Mouse (Mus musculus) kidney, postnatal 0 days (tissue): ENCODE results near the gene Snrpc. TPM values are rescaled to one million over a fixed set of nuclear protein-coding genes. Genes with fewer than 3 reads are reported as not detected.
A peak's percentile ranks its signal among the peaks of the same experiment; 100 is the strongest.

Experiments
- ATAC-seq: fragments of 200-750 bp; cut with Nextera tagmentation; replicated peaks from 2 replicates; pipeline ENCODE4 v1.8.0; 2017; ENCODE audit warnings: low read depth, moderate number of reproducible peaks, moderate TSS enrichment, moderate library complexity; ENCODE audit not compliant: low FRiP score
- DNase-seq: peaks from one replicate; pipeline ENCODE4 v3.0.0-alpha.2; 2016; ENCODE audit warnings: low spot score
- H3K27ac ChIP-seq: fragments of 300-500 bp; sonication (generic); 2 replicates; pipeline ENCODE4 v1.5.1; 2014; ENCODE audit warnings: mild to moderate bottlenecking
- H3K27me3 ChIP-seq: fragments of 300-500 bp; sonication (generic); 2 replicates; pipeline ENCODE4 v1.6.1; 2014; ENCODE audit warnings: low read length, mixed read lengths; ENCODE audit not compliant: insufficient read depth
- H3K36me3 ChIP-seq: fragments of 300-500 bp; sonication (generic); 2 replicates; pipeline ENCODE4 v1.6.1; 2014; ENCODE audit warnings: low read length, mixed read lengths; ENCODE audit not compliant: insufficient read depth
- H3K4me1 ChIP-seq: fragments of 300-500 bp; sonication (generic); replicated peaks from 2 replicates; pipeline ENCODE4 v1.6.1; 2014; ENCODE audit warnings: antibody characterized with exemption, low read length, mixed read lengths; ENCODE audit not compliant: insufficient read depth
- H3K4me2 ChIP-seq: fragments of 300-500 bp; sonication (generic); 2 replicates; pipeline ENCODE4 v1.6.1; 2014; ENCODE audit warnings: mild to moderate bottlenecking, low read length, moderate library complexity, mixed read lengths
- H3K4me3 ChIP-seq: fragments of 300-500 bp; sonication (generic); replicated peaks from 2 replicates; pipeline ENCODE4 v1.5.1; 2014; ENCODE audit warnings: low read depth, low read length
- H3K9ac ChIP-seq: fragments of 300-500 bp; sonication (generic); 2 replicates; pipeline ENCODE4 v1.6.1; 2014; ENCODE audit warnings: low read depth, low read length
- H3K9me3 ChIP-seq: fragments of 300-500 bp; sonication (generic); replicated peaks from 2 replicates; pipeline ENCODE4 v1.6.1; 2016; ENCODE audit warnings: low read length, inconsistent platforms, mixed read lengths
- CTCF ChIP-seq: IDR thresholded peaks from 2 replicates; pipeline ENCODE4 v1.5.1; 2016; ENCODE audit warnings: antibody characterized with exemption, low read depth, mild to moderate bottlenecking, moderate library complexity
- WGBS: fragments of 180-500 bp; shearing (Covaris S2); extraction: QIAGEN DNeasy Blood & Tissue Kit; methylation state at CpG from one replicate; pipeline ENCODE4 v1.1.7; 2014; 5-methylcytosine and 5-hydroxymethylcytosine counted together
- polyA plus RNA-seq: library from polyadenylated mRNA; unstranded; fragments of >200 nt; fragmentation: Nextera tagmentation; extraction: Ambion mirVana; gene quantifications from 2 replicates; pipeline ENCODE4 v1.2.1, GENCODE M21; 2015

Snrpc gene
- polyA plus RNA-seq, 1 experiment from 2014 or later: 258 TPM

GRCm38 (mm10) chr17:27821407-27822338 lies 16.3 kb upstream of the Snrpc start:
- ATAC-seq: no peak
- Histone ChIP-seq H3K36me3 (no peaks in the 10 kb centered on the region), H3K9ac (peak overlapping the region; percentile 50; the same call in 1 of the 2 replicates), H3K27me3 (no peaks in the 10 kb centered on the region), H3K4me1 (peaks cover 20% of the 10 kb centered on the region), H3K4me3 (peak overlapping the region; percentile 97), H3K4me2 (peak overlapping the region; percentile 69), H3K9me3 (no peaks in the 10 kb centered on the region), H3K27ac (peak overlapping the region; percentile 79)
- no peak for DNase-seq
- 57% methylated on average over 9 of the region's 9 CpGs for WGBS
- no peak for TF ChIP-seq CTCF

GRCm38 (mm10) chr17:27823142-27823905 lies 14.6 kb upstream of the Snrpc start:
- no peak for TF ChIP-seq CTCF
- H3K4me2 ChIP-seq: no peak overlapping the region
- 80% methylated on average over 9 of the region's 9 CpGs for WGBS

GRCm38 (mm10) chr17:27824941-27825340 lies 13.0 kb upstream of the Snrpc start:
- DNase-seq (no peak), ATAC-seq (no peak)
- Histone ChIP-seq H3K4me2 (no peak overlapping the region), H3K36me3 (no peaks in the 10 kb centered on the region), H3K4me3 (no peak overlapping the region), H3K27me3 (no peaks in the 10 kb centered on the region), H3K27ac (no peak overlapping the region), H3K9ac (no peak overlapping the region), H3K4me1 (0 out of 2 replicates have a peak, but pooled peaks cover 4% of the 10 kb centered on the region), H3K9me3 (no peaks in the 10 kb centered on the region)
- 78% methylated on average over 1 of the region's 1 CpGs for WGBS
- TF ChIP-seq CTCF: no peak

More at GRCm38 (mm10) chr17:27823142-27823905, 14.6 kb upstream of the Snrpc start:
- Histone ChIP-seq H3K9me3 (no peaks in the 10 kb centered on the region), H3K27ac (no peak overlapping the region), H3K27me3 (no peaks in the 10 kb centered on the region), H3K9ac (no peak overlapping the region), H3K4me3 (no peak overlapping the region), H3K4me1 (peaks cover 14% of the 10 kb centered on the region), H3K36me3 (no peaks in the 10 kb centered on the region)
- DNase-seq (no peak), ATAC-seq (no peak)

GRCm38 (mm10) chr17:27825539-27825938 lies 12.4 kb upstream of the Snrpc start:
- no peak overlapping the region for H3K9ac ChIP-seq
- peak overlapping the region; percentile 51; the same call in 1 of the 2 replicates for H3K27ac ChIP-seq
- H3K36me3 ChIP-seq: no peaks in the 10 kb centered on the region
- no peak for TF ChIP-seq CTCF
- H3K4me3 ChIP-seq: no peak overlapping the region
- H3K4me2 ChIP-seq: peak overlapping the region; percentile 59
- H3K27me3 ChIP-seq: no peaks in the 10 kb centered on the region
- 36% methylated on average over 3 of the region's 3 CpGs for WGBS
- no peaks in the 10 kb centered on the region for H3K9me3 ChIP-seq
- 0 out of 2 replicates have a peak, but pooled peaks cover 4% of the 10 kb centered on the region for H3K4me1 ChIP-seq
- ATAC-seq (no peak), DNase-seq (no peak)

GRCm38 (mm10) chr17:27825984-27826905 lies 11.7 kb upstream of the Snrpc start:
- Histone ChIP-seq H3K27me3 (no peaks in the 10 kb centered on the region), H3K9me3 (no peaks in the 10 kb centered on the region), H3K4me1 (0 out of 2 replicates have a peak, but pooled peaks cover 2% of the 10 kb centered on the region), H3K27ac (peak overlapping the region; percentile 51), H3K9ac (peak overlapping the region; percentile 6; the same call in 1 of the 2 replicates), H3K36me3 (no peaks in the 10 kb centered on the region), H3K4me3 (peak overlapping the region; percentile 28), H3K4me2 (peak overlapping the region; percentile 59)
- ATAC-seq: peak; percentile 71
- TF ChIP-seq CTCF: peak; percentile 39; the same call in 1 of the 2 replicates
- WGBS: 2% methylated on average over 22 of the region's 22 CpGs
- DNase-seq: peak; percentile 95
